In genomic region chr11:95365596-95365995, GRCm38 (mm10) we compare ENCODE assay signal across 8 mouse cellular contexts. TPM values are rescaled to one million over a fixed set of nuclear protein-coding genes. Genes with fewer than 3 reads are reported as not detected.
DNase-seq lines count a peak whose midpoint lies in the region; ATAC-seq and TF ChIP-seq lines count a peak whose summit lies in the region.

No protein-coding gene starts in this region.

- H3K4me3 ChIP-seq in spleen, adult 2 months (ENCODE audit: extremely low read depth, insufficient read depth, insufficient read length), result no peak overlapping the region
- H3K4me3 ChIP-seq in intestine, embryonic 16.5 days (ENCODE audit: low read length), result no peak overlapping the region

- 0 out of 2 replicates have a peak overlapping the region, but pooled peaks have one; percentile 5 for H3K27ac ChIP-seq in spleen, adult 2 months (ENCODE audit: insufficient read depth, low read length)
- peak overlapping the region; percentile 67 for H3K27ac ChIP-seq in intestine, embryonic 16.5 days (ENCODE audit: low read length)

- ATAC-seq in intestine, embryonic 16.5 days, result peak; percentile 31; the same call in 1 of the 2 replicates
- no peak for ATAC-seq in erythroblast, adult 5-6 weeks (replicated peaks; ENCODE audit: low FRiP score, poor library complexity, severe bottlenecking)

- no peaks in the 10 kb centered on the region for H3K27me3 ChIP-seq in spleen, adult 2 months (ENCODE audit: control insufficient read depth, insufficient read depth, low read length)
- no peaks in the 10 kb centered on the region for H3K27me3 ChIP-seq in intestine, embryonic 16.5 days (replicated peaks; ENCODE audit: control insufficient read depth, insufficient read depth, low read length)

- H3K9ac ChIP-seq in intestine, embryonic 16.5 days (ENCODE audit: low read depth, low read length), result no peak overlapping the region

- intact Hi-C loops in left cerebral cortex, postnatal 10 days (cut with DNase I), result no loop called here

- H3K36me3 ChIP-seq in spleen, adult 2 months (ENCODE audit: control insufficient read depth, insufficient read depth, low read length), result peaks cover 5% of the 10 kb centered on the region; the same call in 1 of the 2 replicates
- no peaks in the 10 kb centered on the region for H3K36me3 ChIP-seq in intestine, embryonic 16.5 days (ENCODE audit: control insufficient read depth, insufficient read depth, low read length)

- no peak for TF ChIP-seq CTCF in spleen, adult 2 months (IDR thresholded peaks at IDR 0.05; ENCODE audit: extremely low read depth, insufficient read depth, insufficient read length, insufficient replicate concordance)

- no peak for DNase-seq in spleen, adult 2 months (ENCODE audit: low read depth in 1 of 2, low spot score in 2 of 2)
- no peak for DNase-seq in spleen, postnatal 14 days (ENCODE audit: low spot score in 2 of 2)
- peak; percentile 94 for DNase-seq in gastrocnemius, adult 18-20 months (ENCODE audit: low spot score)
- DNase-seq in left cerebral cortex, postnatal 10 days (ENCODE audit: extremely low spot score in 1 of 2, low spot score in 2 of 2), result peak; percentile 52 to 86
- DNase-seq in right cerebral cortex, adult 18-20 months, result peak; percentile 71
- DNase-seq in thymus, postnatal 36 days, result no peak

- TF ChIP-seq POLR2A in spleen, adult 2 months (IDR thresholded peaks at IDR 0.05; ENCODE audit: low read depth, low read length), result no peak

- no peaks in the 10 kb centered on the region for H3K9me3 ChIP-seq in intestine, embryonic 16.5 days (ENCODE audit: control insufficient read depth, low read length)

- H3K4me1 ChIP-seq in spleen, adult 2 months (ENCODE audit: control insufficient read depth, insufficient read depth, insufficient read length), result peaks cover 11% of the 10 kb centered on the region; the same call in 1 of the 2 replicates
- H3K4me1 ChIP-seq in intestine, embryonic 16.5 days (ENCODE audit: control insufficient read depth, insufficient read depth, low read length), result peaks cover 34% of the 10 kb centered on the region

- H3K4me2 ChIP-seq in intestine, embryonic 16.5 days (ENCODE audit: low read depth, low read length), result no peak overlapping the region

- 85% methylated on average over 10 of the region's 10 CpGs for WGBS in spleen, adult 2 months
- WGBS in intestine, embryonic 16.5 days, result 53% methylated on average over 10 of the region's 10 CpGs

RNA-seq across cellular contexts. Expression of gene Slc35b1, which starts 18.9 kb away (rescaled TPM):
- polyA plus RNA-seq in spleen, adult 2 months (2012; rRNA removed), result 40.9 and 44.9 TPM in 2 replicates
- total RNA-seq in gastrocnemius, adult 18-20 months (2021), result 10 to 100 TPM; 43.9 to 44.1 TPM
- polyA plus RNA-seq in intestine, embryonic 16.5 days (2015; fragmentation: Nextera tagmentation; extraction: Ambion mirVana), result 116 and 117 TPM in 2 replicates
- total RNA-seq in left cerebral cortex, postnatal 10 days (2021), result 10 to 100 TPM; 78.8 to 79.4 TPM
- 20.8 and 23.0 TPM in 2 replicates for total RNA-seq in erythroblast, adult 5-6 weeks (2015; ENCODE audit: low replicate concordance)
- total RNA-seq in erythroblast, adult 5-6 weeks (2017; ENCODE audit: low replicate concordance), result 31.4 and 40.6 TPM in 2 replicates

RNA-seq across cellular contexts. Expression of gene Fam117a, which starts 28.8 kb away (rescaled TPM):
- polyA plus RNA-seq in spleen, adult 2 months (2012; rRNA removed), result 123 and 142 TPM in 2 replicates
- 1 to 10 TPM; 1.6 to 2.6 TPM for total RNA-seq in gastrocnemius, adult 18-20 months (2021)
- 8.3 and 8.8 TPM in 2 replicates for polyA plus RNA-seq in intestine, embryonic 16.5 days (2015; fragmentation: Nextera tagmentation; extraction: Ambion mirVana)
- 1 to 10 TPM; 2.9 TPM for total RNA-seq in left cerebral cortex, postnatal 10 days (2021)
- total RNA-seq in erythroblast, adult 5-6 weeks (2015; ENCODE audit: low replicate concordance), result 321 and 423 TPM in 2 replicates
- 386 and 450 TPM in 2 replicates for total RNA-seq in erythroblast, adult 5-6 weeks (2017; ENCODE audit: low replicate concordance)

RNA-seq across cellular contexts. Expression of gene Spop, which starts 48.3 kb away (rescaled TPM):
- 31.0 and 31.4 TPM in 2 replicates for polyA plus RNA-seq in spleen, adult 2 months (2012; rRNA removed)
- 100 to 1,000 TPM; 162 to 171 TPM for total RNA-seq in gastrocnemius, adult 18-20 months (2021)
- polyA plus RNA-seq in intestine, embryonic 16.5 days (2015; fragmentation: Nextera tagmentation; extraction: Ambion mirVana), result 104 and 127 TPM in 2 replicates
- 100 to 1,000 TPM; 140 to 143 TPM for total RNA-seq in left cerebral cortex, postnatal 10 days (2021)
- 38.9 and 51.9 TPM in 2 replicates for total RNA-seq in erythroblast, adult 5-6 weeks (2015; ENCODE audit: low replicate concordance)
- 43.5 and 60.1 TPM in 2 replicates for total RNA-seq in erythroblast, adult 5-6 weeks (2017; ENCODE audit: low replicate concordance)

RNA-seq across cellular contexts. Expression of gene Kat7, which starts 55.5 kb away (rescaled TPM):
- polyA plus RNA-seq in spleen, adult 2 months (2012; rRNA removed), result 25.2 and 29.4 TPM in 2 replicates
- total RNA-seq in gastrocnemius, adult 18-20 months (2021), result 10 to 100 TPM; 19.7 to 23.9 TPM
- polyA plus RNA-seq in intestine, embryonic 16.5 days (2015; fragmentation: Nextera tagmentation; extraction: Ambion mirVana), result 61.1 and 64.5 TPM in 2 replicates
- 10 to 100 TPM; 59.1 to 60.9 TPM for total RNA-seq in left cerebral cortex, postnatal 10 days (2021)
- total RNA-seq in erythroblast, adult 5-6 weeks (2015; ENCODE audit: low replicate concordance), result 33.8 and 39.3 TPM in 2 replicates
- total RNA-seq in erythroblast, adult 5-6 weeks (2017; ENCODE audit: low replicate concordance), result 41.5 and 65.5 TPM in 2 replicates

Comparison
In these comparisons a context has a peak if more than half of its experiments do, and no peak if none do; other contexts are left out.
1. DNase-seq: peak in gastrocnemius, adult 18-20 months (single experiment), left cerebral cortex, postnatal 10 days (2 of 2) and right cerebral cortex, adult 18-20 months (single experiment); none in spleen, adult 2 months (0 of 2), spleen, postnatal 14 days (0 of 2) and thymus, postnatal 36 days (0 of 2).
2. RNA of gene Fam117a, which starts 28.8 kb away (total RNA-seq): 321 to 450 TPM in erythroblast, adult 5-6 weeks; 2.9 TPM in left cerebral cortex, postnatal 10 days and 1.6 to 2.6 TPM in gastrocnemius, adult 18-20 months; every median in the first group is over 10 times any median in the second.